Mouse (Mus musculus) heart, embryonic 16.5 days (tissue): ENCODE results near the gene Nppb. TPM values are rescaled to one million over a fixed set of nuclear protein-coding genes. Genes with fewer than 3 reads are reported as not detected.

Experiments used
- ATAC-seq: fragments of 200-750 bp; cut with Nextera tagmentation; replicated peaks from 2 replicates; pipeline ENCODE4 v1.8.0; 2017; ENCODE audit warnings: moderate number of reproducible peaks; ENCODE audit not compliant: insufficient read depth, low FRiP score; ENCODE audit errors: extremely low read depth
- H3K27ac ChIP-seq: fragments of 300-500 bp; sonication (generic); 2 replicates; pipeline ENCODE4 v1.5.1; 2014; ENCODE audit warnings: mild to moderate bottlenecking, low read length, control low read depth, moderate library complexity
- H3K27me3 ChIP-seq: fragments of 300-500 bp; sonication (generic); 2 replicates; pipeline ENCODE4 v1.6.1; 2014; ENCODE audit warnings: low read length, mixed read lengths; ENCODE audit not compliant: control insufficient read depth, insufficient read depth
- H3K36me3 ChIP-seq: fragments of 300-500 bp; sonication (generic); 2 replicates; pipeline ENCODE4 v1.6.1; 2014; ENCODE audit not compliant: control insufficient read depth, insufficient read depth
- H3K4me1 ChIP-seq: fragments of 300-500 bp; sonication (generic); 2 replicates; pipeline ENCODE4 v1.6.1; 2014; ENCODE audit warnings: low read length, mixed read lengths; ENCODE audit not compliant: control insufficient read depth, insufficient read depth
- H3K4me2 ChIP-seq: fragments of 300-500 bp; sonication (generic); 2 replicates; pipeline ENCODE4 v1.6.1; 2014; ENCODE audit warnings: low read depth, mild to moderate bottlenecking, control low read depth, low read length
- H3K4me3 ChIP-seq: fragments of 300-500 bp; sonication (generic); 2 replicates; pipeline ENCODE4 v1.5.1; 2014; ENCODE audit warnings: mild to moderate bottlenecking, control low read depth, low read length
- H3K9ac ChIP-seq: fragments of 300-500 bp; sonication (generic); 2 replicates; pipeline ENCODE4 v1.6.1; 2014; ENCODE audit warnings: low read length, control low read depth
- H3K9me3 ChIP-seq: fragments of 300-500 bp; sonication (generic); replicated peaks from 2 replicates; pipeline ENCODE4 v1.6.1; 2016; ENCODE audit warnings: low read length; ENCODE audit not compliant: control insufficient read depth
- WGBS: fragments of 180-500 bp; shearing (Covaris S2); extraction: QIAGEN DNeasy Blood & Tissue Kit; methylation state at CpG from one replicate; pipeline ENCODE4 v1.1.7; 2014; 5-methylcytosine and 5-hydroxymethylcytosine counted together
- polyA plus RNA-seq: library from polyadenylated mRNA; unstranded; fragments of >200 nt; fragmentation: Nextera tagmentation; extraction: Ambion mirVana; gene quantifications from 2 replicates; pipeline ENCODE4 v1.2.1, GENCODE M21; 2015

Nppb gene
- polyA plus RNA-seq, 1 experiment from 2014 or later = 197 TPM

GRCm38 (mm10) chr4:148016981-148017380 is 31.4 kb downstream of the Nppb start:
- H3K9ac ChIP-seq = no peak overlapping the region
- no peaks in the 10 kb centered on the region for H3K4me1 ChIP-seq
- H3K27ac ChIP-seq = no peak overlapping the region
- H3K36me3 ChIP-seq = peaks cover 76% of the 10 kb centered on the region
- no peak overlapping the region for H3K4me3 ChIP-seq
- no peaks in the 10 kb centered on the region for H3K27me3 ChIP-seq
- 71% methylated on average over 3 of the region's 3 CpGs for WGBS
- no peak for ATAC-seq
- no peak overlapping the region for H3K4me2 ChIP-seq
- no peaks in the 10 kb centered on the region for H3K9me3 ChIP-seq

DNA sequence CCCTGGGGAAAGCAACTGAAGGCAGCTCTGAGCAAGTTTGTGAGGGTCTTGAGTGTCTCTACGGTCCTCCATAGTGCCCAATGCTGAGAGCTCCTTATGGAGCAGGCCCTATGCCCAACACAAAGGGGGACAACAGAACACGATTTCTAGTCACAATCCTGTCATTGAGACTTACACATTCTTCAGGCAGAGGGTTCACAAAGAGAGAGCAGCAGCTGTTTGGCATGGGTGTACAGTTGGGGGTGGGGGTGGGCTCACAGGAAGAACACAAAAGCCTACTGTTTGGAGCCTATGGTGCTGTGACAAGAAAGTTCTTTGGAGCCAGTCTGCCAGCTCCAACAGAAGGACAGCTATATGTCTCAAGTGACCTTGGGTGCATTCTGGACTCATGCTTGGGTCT is 32.8 kb downstream of the Nppb start:
- no peak overlapping the region for H3K9ac ChIP-seq
- no peak for ATAC-seq
- H3K27ac ChIP-seq = no peak overlapping the region
- H3K4me1 ChIP-seq = no peaks in the 10 kb centered on the region
- H3K27me3 ChIP-seq = no peaks in the 10 kb centered on the region
- WGBS = 81% methylated on average over 2 of the region's 2 CpGs
- H3K4me3 ChIP-seq = no peak overlapping the region
- no peaks in the 10 kb centered on the region for H3K9me3 ChIP-seq
- H3K36me3 ChIP-seq = peaks cover 76% of the 10 kb centered on the region
- H3K4me2 ChIP-seq = no peak overlapping the region

DNA sequence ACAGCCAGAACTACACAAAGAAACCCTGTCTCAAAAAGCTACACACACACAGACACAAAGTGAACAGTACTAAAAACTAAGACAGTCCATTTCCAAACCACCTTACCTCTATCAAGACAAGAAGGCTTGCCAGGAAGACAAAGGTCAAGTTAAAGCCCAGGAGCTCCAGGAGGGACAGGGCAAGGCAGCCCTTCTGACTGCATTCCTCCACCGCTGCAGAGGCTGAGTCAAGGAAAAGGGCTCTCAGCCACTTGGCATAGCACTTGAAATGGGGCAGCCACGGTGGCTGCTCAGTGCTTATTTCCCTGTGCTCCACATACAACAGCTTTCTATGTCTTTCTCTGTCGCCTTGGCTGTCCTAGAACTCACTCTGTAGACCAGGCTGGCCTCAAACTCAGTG is 38.4 kb downstream of the Nppb start:
- H3K4me2 ChIP-seq = no peak overlapping the region
- no peaks in the 10 kb centered on the region for H3K27me3 ChIP-seq
- H3K4me3 ChIP-seq = no peak overlapping the region
- no peaks in the 10 kb centered on the region for H3K4me1 ChIP-seq
- no peak overlapping the region for H3K27ac ChIP-seq
- H3K36me3 ChIP-seq = peaks cover 56% of the 10 kb centered on the region
- H3K9me3 ChIP-seq = no peaks in the 10 kb centered on the region
- no peak overlapping the region for H3K9ac ChIP-seq
- WGBS = 84% methylated on average over 3 of the region's 3 CpGs
- ATAC-seq = no peak

DNA sequence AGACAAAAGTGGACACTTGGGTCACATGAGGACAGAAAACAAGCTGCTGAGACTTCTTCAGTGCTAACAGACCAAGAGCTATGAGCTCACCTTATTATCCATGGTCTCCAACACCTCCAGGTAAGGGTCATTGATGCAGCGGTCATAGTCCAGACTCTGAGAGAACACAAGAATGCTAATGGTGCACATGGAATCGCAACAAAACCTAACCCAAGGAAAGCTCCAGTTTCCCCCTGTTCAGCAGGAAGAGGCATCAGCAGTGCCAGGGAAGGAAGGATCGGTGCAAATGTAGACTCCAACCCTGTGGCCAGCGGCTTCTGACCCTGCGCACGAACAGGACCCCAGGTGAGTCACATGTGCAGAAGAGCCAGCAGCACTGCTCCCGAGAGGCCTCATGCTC is 43.7 kb downstream of the Nppb start:
- H3K4me3 ChIP-seq = no peak overlapping the region
- 93% methylated on average over 7 of the region's 7 CpGs for WGBS
- H3K4me2 ChIP-seq = no peak overlapping the region
- H3K9ac ChIP-seq = no peak overlapping the region
- ATAC-seq = no peak
- H3K27ac ChIP-seq = no peak overlapping the region
- no peaks in the 10 kb centered on the region for H3K27me3 ChIP-seq
- peaks cover 27% of the 10 kb centered on the region for H3K36me3 ChIP-seq
- no peaks in the 10 kb centered on the region for H3K4me1 ChIP-seq
- H3K9me3 ChIP-seq = no peaks in the 10 kb centered on the region

- no peak overlapping the region for H3K4me2 ChIP-seq
These were observed 44.9 kb downstream of the Nppb start for GRCm38 (mm10) chr4:148030506-148030905.

GRCm38 (mm10) chr4:148033858-148034410 is 48.3 kb downstream of the Nppb start:
- peaks cover 10% of the 10 kb centered on the region for H3K36me3 ChIP-seq
- H3K4me2 ChIP-seq = no peak overlapping the region
- H3K9ac ChIP-seq = no peak overlapping the region
- no peaks in the 10 kb centered on the region for H3K27me3 ChIP-seq
- ATAC-seq = no peak
- H3K27ac ChIP-seq = no peak overlapping the region
- H3K9me3 ChIP-seq = no peaks in the 10 kb centered on the region
- no peak overlapping the region for H3K4me3 ChIP-seq
- H3K4me1 ChIP-seq = peaks cover 6% of the 10 kb centered on the region
- 83% methylated on average over 7 of the region's 7 CpGs for WGBS

More at GRCm38 (mm10) chr4:148030506-148030905, 44.9 kb downstream of the Nppb start:
- H3K27me3 ChIP-seq = no peaks in the 10 kb centered on the region
- no peaks in the 10 kb centered on the region for H3K9me3 ChIP-seq
- H3K4me1 ChIP-seq = no peaks in the 10 kb centered on the region
- no peak for ATAC-seq
- WGBS = 85% methylated on average over 5 of the region's 5 CpGs
- no peak overlapping the region for H3K9ac ChIP-seq
- H3K36me3 ChIP-seq = peaks cover 22% of the 10 kb centered on the region
- H3K4me3 ChIP-seq = no peak overlapping the region
- no peak overlapping the region for H3K27ac ChIP-seq

DNA sequence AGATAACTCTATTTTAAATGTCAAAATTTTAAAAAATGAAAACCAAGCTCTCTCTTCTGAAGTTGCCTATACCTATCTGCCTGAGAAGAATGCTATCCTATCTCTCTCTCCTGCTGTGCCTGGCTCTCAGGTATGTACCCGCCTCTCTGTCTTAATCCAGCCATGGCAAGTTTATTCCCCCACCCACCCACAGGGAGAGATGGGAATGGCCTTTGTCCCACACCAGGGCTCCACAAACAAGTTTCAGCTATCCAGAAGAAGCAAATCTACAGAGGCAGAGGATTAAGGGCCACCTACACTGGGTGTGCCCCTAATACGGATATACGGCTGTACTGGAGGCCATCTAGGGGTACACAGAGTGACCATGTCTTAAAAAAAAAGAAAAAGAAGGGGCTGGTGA is 49.9 kb downstream of the Nppb start:
- Histone ChIP-seq H3K27ac (no peak overlapping the region), H3K4me2 (no peak overlapping the region), H3K27me3 (no peaks in the 10 kb centered on the region), H3K4me1 (peaks cover 15% of the 10 kb centered on the region), H3K9me3 (no peaks in the 10 kb centered on the region), H3K4me3 (no peak overlapping the region), H3K9ac (no peak overlapping the region), H3K36me3 (peaks cover 2% of the 10 kb centered on the region; the same call in 1 of the 2 replicates)
- 97% methylated on average over 3 of the region's 3 CpGs for WGBS
- ATAC-seq = no peak

Other genes starting within 250 kb of the Nppb start
- gene Zfp984, start 176.0 kb upstream of the Nppb start, polyA plus RNA-seq = 8.7 and 11.0 TPM in 2 replicates
- gene Zfp933, start 137.4 kb upstream of the Nppb start, polyA plus RNA-seq = 4.7 and 5.2 TPM in 2 replicates
- gene Miip, start 117.0 kb upstream of the Nppb start, polyA plus RNA-seq = 33.9 and 36.8 TPM in 2 replicates
- 10.4 and 12.4 TPM in 2 replicates for gene Fv1, start 116.8 kb upstream of the Nppb start, polyA plus RNA-seq
- 164 and 184 TPM in 2 replicates for gene Mfn2, start 81.1 kb upstream of the Nppb start, polyA plus RNA-seq
- 58.5 and 62.7 TPM in 2 replicates for gene Plod1, start 49.0 kb upstream of the Nppb start, polyA plus RNA-seq
- 12.1 and 14.2 TPM in 2 replicates for gene 2510039O18Rik, start 44.9 kb upstream of the Nppb start, polyA plus RNA-seq
- 4,431 and 6,649 TPM in 2 replicates for gene Nppa, start 14.9 kb downstream of the Nppb start, polyA plus RNA-seq
- gene Clcn6, start 53.0 kb downstream of the Nppb start, polyA plus RNA-seq = 6.8 and 7.1 TPM in 2 replicates
- gene Mthfr, start 53.3 kb downstream of the Nppb start, polyA plus RNA-seq = 11.7 and 13.9 TPM in 2 replicates
- gene Agtrap, start 102.2 kb downstream of the Nppb start, polyA plus RNA-seq = 17.2 and 17.9 TPM in 2 replicates
- gene Mad2l2, start 144.6 kb downstream of the Nppb start, polyA plus RNA-seq = 35.5 and 36.0 TPM in 2 replicates
- 0.02 TPM in 1 of 2 replicates, not detected in the other for gene Draxin, start 144.9 kb downstream of the Nppb start, polyA plus RNA-seq
- gene Fbxo6, start 166.4 kb downstream of the Nppb start, polyA plus RNA-seq = 21.7 and 24.4 TPM in 2 replicates
- gene Fbxo44, start 174.7 kb downstream of the Nppb start, polyA plus RNA-seq = 32.4 and 33.8 TPM in 2 replicates
- gene Fbxo2, start 174.8 kb downstream of the Nppb start, polyA plus RNA-seq = 0.60 and 1.0 TPM in 2 replicates